Mouse (Mus musculus) cerebellum, adult 8-10 months (tissue): Measurements from ENCODE around the gene Rassf3.

Source experiments
- DNase-seq: peaks from one replicate; pipeline ENCODE4 v3.0.0; 2022

The Rassf3 gene

DNA sequence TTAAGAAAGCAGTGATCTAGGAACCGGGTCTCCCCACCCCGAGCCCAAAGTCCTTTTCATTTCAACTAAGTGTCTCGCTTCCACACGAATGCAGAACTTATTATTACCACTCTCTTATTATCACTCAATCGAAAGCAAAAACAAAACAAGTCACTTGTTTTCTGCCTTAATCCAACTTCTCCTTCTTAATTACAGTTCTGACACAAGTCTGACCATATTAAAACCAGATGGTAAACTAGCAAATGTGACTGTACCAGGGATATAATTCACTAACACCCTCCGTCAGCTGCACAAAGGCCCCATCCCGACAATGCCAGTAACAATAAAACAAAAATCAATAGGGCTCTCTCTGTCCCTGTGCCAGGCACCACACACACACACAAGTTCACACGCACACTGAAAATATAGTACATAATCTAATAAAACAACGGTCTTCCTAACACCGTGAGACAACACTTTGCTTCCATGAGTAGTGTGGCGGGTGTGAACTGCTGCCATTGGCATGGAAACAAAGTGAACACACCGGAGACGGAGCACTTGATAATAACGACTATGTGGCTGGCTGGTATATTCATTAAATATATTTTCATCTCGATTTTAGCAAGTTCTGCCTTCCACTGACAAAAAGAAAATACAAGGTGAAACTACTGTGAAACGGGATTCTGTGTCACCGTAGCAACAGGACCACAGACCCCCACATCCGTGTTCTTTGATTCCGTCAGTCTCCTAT, 16.9 kb downstream of the Rassf3 start:
- no peak for DNase-seq

DNA sequence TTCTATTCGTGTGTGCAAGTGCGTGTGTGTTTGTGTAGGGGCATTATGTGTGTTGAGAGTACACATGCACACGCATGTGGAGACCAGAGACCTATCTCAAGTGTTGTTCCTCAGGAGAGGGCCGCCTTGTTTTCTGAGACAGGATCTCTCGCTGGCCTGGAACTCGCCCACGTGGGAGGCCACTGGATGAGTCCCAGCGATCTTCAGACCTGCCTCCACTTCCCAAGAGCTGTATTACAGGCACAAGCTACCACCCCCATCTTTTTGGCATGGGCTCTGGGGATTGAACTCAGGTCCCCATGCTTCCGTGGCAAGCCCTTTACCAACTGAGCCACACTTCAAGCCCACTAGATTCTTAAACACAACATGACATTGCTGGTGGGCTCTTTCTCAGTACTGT, 17.7 kb downstream of the Rassf3 start:
- no peak for DNase-seq

DNA sequence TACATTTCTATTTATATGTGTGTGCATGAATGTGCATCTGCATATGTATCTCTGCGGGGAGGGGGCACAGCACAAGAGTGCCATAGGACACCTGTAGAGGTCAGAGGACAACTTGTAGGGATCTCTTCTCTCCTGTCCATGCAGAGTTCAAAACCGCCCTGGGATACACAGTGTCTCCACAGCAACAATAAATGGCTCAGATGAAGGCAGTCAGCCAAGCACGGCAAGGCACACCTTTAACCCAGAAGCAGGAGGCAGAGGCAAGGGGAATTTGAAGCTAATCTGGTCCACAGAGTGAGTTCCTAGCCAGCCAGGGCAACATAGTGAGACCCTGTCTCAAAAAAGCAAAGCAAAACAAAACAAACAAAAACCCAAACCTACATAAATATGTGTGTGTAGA, 18.8 kb downstream of the Rassf3 start:
- DNase-seq: no peak

DNA sequence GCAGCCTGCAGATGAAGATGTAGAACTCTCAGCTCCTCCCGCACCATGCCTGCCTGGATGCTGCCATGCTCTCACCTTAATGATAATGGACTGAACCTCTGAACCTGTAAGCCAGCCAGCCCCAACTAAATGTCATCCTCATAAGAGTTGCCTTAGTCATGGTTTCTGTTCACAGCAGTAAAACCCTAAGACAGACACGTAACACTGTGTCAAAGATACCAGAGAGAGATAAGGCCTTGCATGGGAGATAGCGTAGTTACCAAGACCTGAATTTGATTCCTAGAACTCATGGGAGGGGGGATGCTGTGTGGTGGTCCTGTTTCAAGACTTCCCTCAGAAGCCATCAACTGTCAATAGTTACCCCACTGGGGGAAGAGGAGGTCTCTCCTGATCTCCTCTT, 20.6 kb downstream of the Rassf3 start:
- DNase-seq: no peak

DNA sequence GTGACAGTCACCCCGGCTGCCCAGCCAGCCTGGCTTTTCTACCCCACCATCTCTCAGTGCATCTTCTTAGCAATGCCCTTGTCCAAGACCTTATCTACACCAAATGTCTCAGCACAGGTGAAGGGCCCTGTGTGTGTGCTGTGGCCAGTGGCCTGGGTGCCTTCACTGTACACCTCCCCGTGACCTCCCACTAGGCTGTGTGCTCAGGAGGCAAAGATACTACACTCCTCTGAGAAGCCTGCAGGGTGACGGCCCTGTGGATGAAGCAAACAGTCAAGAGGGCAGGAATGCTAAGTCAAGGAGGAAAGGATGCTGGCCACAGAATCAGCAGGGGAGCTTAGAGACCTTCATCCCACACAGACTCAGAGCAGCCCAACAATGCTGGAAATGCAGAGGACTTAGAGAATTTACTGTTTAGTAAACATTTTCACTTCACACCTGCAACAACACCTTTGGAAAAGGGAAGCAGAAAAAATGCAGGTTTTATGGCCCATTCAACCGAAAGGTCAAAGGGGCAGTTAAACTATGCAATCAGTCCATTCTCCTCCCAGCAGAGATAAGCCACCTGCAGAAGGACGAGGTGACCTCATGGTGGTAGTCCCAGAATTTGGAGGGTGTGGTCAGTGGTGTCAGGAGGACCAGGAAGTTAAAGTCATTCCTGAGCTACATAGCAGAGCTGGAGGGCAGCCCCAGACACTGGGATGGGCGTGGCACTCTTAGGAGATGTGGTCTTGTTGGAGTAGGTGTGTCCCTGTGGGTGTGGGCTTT, 21.3 kb downstream of the Rassf3 start:
- DNase-seq: no peak

DNA sequence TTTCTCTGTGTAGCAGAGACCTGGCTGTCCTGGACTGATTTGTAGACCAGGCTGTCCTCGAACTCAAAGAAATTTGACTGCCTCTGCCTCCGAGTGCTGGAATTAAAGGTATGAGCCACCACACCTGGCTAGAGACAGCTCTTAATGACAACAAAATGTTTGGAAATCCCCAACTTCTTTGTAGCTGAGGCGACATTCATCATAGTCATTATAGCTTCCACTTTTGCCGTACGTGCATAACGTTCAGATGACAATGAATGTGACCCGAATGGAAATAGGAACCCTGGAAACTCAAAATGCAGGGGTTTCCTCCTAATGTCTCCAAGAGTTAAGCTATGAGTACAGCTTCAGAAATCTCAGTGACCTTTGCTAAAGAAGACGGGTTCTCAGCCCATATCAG, 22.1 kb downstream of the Rassf3 start:
- DNase-seq: no peak

DNA sequence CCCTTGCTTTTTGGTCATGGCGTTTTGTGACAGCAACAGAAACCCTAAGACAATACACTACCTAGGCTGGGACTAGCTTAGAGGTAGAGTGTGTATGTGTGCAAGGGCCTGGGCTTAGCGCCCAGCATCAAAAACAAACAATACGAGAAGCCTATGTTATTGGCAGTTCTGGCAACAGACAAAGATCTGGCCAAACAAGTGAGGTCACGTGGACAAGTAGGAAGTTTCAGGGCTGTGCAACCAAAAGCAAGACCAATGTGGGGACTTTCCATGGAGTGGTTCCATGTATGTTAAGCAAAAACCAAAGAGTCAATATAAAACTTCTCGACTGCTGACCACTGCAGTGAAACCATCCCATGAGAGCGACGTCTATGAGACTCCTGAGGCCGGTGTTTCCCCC, 30.3 kb downstream of the Rassf3 start:
- DNase-seq: no peak

DNA sequence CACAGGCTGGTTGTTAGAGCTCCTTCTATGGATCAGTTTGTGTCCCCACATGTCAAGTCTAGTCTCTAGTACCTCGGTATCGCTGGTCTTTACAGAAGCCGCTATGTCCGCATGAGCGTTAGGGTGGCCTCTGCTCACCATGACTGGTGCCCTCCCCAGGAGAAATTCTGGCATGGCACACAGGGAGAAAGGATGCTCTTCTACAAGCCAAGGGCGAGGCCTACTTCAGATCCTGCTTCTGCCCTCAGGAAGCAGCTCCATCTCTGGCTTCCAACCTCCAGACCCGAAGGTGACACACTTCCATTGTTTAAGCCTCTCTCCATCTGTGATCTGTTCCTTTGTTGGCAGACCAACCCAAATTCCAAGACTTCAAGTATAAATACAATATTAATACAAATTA, 31.9 kb downstream of the Rassf3 start:
- no peak for DNase-seq

DNA sequence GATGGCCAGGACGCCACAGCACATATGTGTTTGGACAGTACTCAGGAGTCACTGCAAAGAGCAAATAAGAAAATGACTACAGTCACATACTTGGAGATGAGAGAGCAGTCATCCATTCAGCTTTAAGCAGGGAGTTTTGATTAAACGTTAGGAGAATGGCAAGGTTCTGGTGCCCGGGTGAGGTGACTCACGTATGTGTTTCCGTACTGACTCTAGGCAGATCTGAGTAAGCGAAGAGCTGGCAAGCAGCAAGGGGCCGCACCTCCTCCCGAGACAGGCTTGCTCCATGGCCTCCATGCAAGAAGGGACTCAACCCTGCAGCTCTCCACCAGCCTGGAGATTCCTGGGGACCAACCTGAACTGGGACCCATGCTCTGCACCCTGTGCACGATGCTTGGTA, 32.4 kb downstream of the Rassf3 start:
- no peak for DNase-seq

DNA sequence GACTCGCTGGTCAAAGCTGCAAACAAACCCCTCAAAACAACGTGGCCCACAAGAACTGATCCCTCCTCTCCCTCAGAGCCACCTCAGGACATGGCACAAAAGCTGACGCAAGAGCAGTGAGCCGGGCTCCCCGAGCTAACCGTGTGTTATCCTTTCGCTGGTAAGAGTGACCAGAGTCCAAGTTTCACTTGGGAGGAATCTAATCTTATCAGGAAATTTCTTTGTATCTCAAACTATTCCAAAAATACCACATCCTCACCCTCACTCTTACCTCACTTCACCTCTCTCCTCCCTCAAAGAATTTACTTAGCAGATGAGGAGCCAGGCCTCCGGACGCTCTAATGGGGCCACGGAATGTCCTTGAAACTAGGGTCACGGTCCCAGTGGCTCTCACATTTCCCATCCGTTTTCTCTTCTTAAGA, 36.8 kb downstream of the Rassf3 start:
- DNase-seq: no peak

DNA sequence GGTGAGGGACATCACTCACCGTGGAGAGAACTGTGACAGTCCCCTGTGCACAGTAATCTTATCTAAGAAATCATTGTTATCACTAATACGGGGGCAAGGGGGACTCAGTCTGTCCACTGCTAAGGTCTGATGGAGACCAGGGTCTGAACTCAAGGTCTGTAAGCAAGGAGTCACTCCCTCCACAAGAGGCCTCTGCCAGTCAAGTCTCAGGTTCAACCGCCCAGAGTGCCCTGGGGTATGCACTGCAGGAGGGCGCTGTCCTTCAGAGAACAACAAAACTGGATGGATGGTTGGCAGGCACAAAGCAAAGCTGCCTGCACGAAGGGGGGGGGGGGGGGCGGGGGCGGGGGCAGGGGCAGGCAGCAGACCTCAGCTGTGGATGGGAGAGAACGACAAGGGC, 38.0 kb downstream of the Rassf3 start:
- no peak for DNase-seq

DNA sequence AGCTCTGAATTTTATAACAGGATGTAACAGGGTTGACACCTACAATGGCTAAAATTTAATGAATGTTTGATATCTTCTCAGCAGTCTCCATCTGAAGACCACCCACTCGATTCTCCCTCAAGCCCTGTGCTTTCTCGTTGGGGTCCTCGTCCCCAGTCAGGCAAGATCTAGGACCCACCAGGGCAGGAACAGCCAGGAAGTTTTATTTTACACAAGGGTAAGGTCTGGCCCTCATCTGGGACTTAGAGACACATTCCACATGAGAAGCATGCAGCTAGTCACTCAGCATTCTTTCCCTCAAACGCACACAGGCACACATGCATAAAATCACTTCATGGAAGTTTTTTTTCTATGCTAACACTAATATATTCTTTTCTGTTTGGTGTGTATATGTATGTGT, 39.5 kb downstream of the Rassf3 start:
- no peak for DNase-seq

DNA sequence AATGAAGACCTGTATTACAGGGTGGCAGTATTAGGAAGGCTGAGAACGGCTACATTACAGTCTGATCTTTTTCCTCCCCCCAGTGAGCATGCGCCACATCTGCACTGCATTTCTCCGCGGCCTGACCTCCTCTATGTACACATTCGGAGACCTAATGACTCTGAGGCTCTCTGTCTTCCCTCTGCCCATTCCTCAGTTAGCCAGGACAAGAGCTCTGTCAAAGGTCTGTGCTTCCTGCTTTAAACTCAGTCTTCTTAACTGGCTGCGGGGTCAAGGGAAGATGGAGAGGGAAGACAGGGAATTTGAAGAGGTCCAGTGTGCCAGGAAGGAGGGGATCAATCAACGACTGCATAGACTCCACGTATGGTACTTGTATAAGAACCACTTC, 39.9 kb downstream of the Rassf3 start:
- no peak for DNase-seq

DNA sequence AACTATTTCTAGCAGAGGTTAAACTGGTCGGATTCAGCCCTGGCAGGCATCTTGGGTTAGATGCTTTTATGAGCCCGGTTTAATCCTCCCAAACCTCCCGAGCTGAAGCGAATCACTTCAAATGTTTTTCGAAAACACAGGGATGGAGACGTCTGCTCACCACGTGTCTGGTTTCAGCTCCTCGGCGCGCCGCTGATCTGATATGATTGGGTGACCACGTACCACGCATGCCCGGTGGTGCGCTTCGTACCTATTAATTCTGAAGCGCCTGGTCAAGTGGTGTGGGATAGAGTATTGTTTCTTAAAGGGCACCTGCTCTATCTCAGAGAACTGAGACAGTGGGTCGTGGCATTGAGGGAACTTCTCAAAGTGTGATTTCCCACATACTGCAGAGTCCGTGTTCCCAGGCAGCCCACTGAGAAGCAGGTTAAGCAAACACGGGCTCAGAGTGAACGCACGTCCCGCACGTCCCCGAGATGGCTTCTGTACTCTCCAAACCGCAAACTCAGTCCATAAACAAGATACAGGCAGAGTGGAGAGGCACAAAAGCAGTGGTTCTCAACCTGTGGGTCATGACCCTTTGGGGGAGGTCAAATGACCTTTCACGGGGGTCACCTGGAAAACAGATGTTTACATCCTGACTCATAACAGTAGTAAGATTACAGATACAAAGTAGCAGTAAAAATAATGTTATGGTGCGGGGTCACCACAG, 40.4 kb downstream of the Rassf3 start:
- no peak for DNase-seq

DNA sequence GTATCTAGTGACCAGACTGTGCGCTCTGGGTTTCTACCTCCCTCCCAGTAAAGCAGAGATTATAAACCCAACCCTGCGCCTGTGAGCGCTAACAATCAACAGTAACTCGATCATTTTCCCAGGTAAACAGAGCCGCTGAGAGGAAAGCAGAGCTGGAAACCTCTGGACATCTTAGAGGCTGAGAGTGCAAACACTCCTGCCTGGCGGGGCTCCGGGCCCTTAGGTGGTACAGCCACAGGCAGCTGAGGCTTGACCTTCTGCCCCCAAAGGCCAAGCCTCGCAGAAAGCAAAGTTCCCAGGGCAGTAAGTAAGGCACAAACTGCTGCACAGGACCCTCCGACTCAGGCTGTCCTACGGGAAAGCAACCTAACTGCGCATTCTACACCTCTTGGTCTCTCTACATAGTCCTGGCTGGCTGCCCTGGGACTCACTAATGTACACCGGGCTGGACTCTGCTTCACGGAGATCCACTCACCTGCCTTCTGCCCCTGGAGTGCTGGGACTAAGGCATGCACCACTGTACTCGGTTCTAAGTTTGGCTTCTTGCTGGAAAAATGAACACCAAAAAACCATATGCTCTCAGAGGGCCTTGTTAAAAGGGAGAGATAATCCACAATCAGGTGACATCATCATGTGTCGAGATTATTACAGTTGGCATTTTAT, 41.6 kb downstream of the Rassf3 start:
- DNase-seq: no peak

DNA sequence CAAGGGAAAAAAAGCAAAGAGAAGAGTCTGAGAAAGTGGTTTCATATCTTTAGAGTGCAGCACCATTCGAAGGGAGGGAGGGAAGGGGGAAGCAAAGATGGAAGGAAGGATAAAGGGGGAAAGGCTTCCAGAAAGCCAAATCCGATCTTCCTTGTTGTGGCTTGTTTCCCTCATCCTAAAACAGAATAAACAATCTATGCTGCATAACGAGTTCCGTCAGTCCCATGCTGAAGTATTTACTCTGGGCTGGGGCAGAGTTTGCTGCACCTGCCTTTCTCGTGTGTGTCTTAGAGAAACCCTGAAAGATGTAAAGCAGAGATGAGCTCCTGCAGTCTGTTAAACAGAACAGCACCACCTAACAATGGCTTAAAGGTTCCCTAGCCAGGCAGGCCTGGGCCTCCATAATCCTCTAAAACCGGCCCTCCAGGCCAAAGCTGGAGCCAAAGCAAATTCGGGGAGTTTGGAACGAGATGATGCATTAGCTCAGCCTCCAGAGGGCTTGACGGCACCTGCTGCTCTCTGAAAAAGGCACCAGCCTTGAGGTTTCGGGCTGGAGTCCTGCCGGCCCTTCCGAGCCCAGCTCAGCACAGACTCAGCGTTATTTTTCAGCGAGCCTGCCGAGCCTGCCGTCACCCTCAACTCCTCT, 43.4 kb downstream of the Rassf3 start:
- DNase-seq: no peak

DNA sequence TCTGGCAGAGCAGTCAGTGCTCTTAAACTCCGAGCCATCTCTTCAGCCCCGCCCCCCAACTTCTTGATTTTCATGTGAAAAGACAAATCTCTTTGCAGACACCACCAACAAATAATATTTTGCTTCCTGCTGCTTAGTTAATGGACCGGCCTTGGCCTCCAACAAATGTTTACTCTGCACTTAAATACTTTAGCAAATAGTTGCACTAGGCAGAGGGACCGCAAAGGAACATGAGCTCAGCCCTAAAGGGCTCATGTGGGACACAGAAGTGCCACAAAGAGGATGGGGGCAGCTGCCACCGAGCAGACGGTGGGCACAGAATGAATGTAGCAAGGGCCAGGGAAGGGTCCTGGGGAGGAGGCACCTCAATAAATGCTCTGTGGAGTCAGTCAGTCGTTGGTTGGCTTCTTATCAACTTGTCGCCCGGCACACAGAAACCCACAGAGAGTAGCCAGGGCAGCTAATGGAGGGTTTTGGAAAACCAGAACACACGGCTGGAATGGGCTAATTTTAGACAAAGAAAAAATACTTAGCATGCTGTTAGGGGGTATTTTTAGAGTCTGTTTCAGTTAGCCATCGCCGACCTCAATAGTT, 44.0 kb downstream of the Rassf3 start:
- DNase-seq: no peak

DNA sequence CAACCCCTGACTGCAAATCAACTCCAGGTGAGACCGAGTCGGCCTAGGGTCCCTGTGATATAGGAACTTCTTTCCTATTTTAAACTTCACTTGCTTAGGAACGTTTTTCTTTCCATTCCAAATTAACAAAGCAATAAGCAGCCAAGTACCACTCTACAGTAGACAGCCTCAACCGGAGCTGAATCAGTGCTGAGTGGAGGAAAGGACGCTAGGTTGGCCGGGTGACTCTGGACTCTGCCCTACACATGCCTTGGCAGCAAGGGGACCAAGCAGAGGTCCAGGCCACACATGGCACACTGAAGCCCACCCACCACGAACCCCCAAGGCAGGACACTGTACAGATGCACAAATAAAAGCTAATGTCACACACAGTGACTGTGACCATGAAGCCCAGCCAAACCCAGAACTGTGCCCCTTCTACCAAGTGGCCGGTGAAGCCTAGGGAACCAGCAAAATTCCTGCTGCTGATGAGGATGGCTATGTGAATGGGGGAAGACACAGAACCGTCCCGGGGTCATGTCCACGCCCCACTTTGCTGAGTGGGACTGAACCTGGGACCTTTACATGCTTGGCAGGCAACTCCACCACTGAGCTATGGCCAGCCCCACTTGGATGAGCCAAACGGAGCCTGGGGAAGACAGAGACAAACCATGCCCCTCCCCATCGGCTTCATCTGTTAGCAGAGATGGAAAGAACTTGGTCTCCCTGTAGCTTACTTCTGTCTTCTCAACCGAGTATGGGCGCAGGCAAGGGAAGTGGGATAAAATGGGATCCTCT, 45.2 kb downstream of the Rassf3 start:
- no peak for DNase-seq

DNA sequence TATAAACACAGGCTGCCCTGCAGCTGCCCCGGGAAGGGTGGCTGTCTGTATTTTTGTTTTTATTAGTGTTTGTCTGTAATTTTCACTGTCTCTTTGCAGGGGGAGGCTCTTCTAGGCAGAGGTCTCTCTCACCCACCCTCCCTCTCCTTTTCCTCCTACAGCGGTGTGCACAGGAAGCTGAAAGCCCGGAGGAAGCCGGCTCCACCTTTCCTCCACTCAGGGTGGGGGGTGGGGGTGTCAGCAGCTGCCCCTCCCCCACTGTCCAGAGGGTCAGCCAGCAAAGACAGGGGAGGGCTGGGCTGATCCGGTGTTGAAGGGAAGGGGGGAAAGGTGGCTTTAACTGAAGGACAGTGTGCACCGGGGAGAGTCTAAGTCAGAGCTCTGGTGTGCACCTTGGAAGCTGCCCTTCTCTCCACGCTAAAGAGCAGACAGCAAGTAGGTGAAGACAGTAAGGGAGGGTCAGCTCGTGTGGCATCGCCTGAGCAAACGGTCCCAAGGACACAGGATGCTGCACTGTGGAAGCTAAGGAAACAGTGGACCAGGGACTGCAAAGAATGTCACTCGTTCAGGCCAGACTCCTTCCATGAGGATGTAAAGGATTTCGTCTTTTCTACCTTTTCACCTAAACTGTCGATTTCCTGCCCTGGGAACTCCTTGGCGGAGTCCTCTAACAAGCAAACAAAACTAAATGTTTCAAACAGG, 46.0 kb downstream of the Rassf3 start:
- DNase-seq: no peak

DNA sequence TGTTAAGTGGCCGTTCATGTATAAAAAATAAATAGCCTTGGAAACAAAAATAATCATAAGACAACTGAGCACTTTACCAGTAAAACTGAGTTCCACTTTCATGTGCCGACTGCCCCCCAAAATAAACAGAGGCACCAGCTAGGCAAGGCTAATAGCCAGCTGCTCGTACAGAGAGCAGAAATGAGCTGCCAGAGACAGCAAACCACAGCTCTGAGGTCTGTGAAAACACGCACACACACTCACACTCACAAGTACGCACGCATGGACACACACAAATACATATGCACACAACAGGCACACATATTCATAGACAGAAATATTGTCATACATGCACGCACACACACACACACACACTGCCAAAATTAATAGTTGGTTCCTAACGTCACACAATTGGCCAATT, 46.6 kb downstream of the Rassf3 start:
- no peak for DNase-seq

DNA sequence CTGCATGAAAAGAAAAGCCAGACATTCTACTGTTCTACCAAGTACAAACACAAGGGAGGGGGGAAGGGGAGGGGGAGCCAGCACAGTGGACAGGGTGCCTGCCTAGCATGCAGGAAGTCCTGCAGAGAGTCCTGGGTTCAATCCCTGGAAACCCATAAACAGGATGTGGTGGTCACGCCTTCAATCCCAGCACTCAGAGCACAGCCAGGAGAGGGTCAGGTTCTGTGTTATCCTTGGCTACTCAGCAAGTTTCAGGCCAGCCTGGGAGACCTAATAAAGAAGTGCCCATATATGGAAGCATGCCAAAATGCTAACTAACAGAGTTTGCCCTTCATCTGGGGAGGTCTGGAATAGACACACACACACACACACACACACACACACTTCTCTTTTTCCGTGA, 47.1 kb downstream of the Rassf3 start:
- no peak for DNase-seq
